Mouse (Mus musculus): Measurements from ENCODE around the gene Gm4952.
"Not testable (repeated sequence)": the region's sequence is repeated elsewhere in the genome, so short reads cannot be mapped to it uniquely, and the experiment has no call there.

DNA sequence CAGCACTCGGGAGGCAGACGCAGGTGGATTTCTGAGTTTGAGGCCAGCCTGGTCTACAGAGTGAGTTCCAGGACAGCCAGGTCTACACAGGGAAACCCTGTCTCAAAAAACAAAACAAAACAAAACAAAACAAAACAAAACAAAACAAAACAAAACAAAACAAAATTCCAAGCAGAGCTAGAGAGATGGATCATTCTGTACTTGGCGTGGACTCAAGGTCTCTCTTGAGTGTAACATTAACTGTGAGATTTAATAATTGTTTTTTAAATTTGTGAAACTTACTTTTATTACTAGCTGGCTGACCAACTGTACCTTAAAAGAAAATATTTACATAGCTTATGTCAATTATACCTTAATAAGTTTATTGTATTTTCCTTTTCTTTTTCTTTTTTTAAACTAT lies 68.8 kb downstream of the Gm4952 start:
- not testable (repeated sequence) for TF ChIP-seq POLR2A (IDR thresholded peaks at IDR 0.05; ENCODE audit: insufficient read depth, low read depth, low read length); CTCF (IDR thresholded peaks at IDR 0.05); EP300 (IDR thresholded peaks at IDR 0.05; ENCODE audit: insufficient read depth, low read depth, low read length)
